Mouse (Mus musculus): Measurements from ENCODE around the gene Ier3. TPM values are rescaled to one million over a fixed set of nuclear protein-coding genes. Genes with fewer than 3 reads are reported as not detected.

Gene Ier3
- total RNA-seq (2018; cell fraction: chromatin; rRNA removed) = 100 to 1,000 TPM in 10 of 26 experiments, 10 to 100 TPM in 16; 31.1 to 248 (median 85.2) TPM
- 1,000 to 10,000 TPM in 1 of 26 experiments, 100 to 1,000 TPM in 17, 10 to 100 TPM in 8; 55.4 to 1,018 (median 242) TPM for total RNA-seq (2018; cell fraction: cytosol; rRNA removed)
- total RNA-seq (2018; cell fraction: nucleus; rRNA removed) = 100 to 1,000 TPM in 24 of 26 experiments, 10 to 100 TPM in 2; 54.3 to 647 (median 225) TPM
- polyA plus RNA-seq (2018) = 20.7 to 61.5 TPM (median 37.3 TPM) in 3 replicates

DNA sequence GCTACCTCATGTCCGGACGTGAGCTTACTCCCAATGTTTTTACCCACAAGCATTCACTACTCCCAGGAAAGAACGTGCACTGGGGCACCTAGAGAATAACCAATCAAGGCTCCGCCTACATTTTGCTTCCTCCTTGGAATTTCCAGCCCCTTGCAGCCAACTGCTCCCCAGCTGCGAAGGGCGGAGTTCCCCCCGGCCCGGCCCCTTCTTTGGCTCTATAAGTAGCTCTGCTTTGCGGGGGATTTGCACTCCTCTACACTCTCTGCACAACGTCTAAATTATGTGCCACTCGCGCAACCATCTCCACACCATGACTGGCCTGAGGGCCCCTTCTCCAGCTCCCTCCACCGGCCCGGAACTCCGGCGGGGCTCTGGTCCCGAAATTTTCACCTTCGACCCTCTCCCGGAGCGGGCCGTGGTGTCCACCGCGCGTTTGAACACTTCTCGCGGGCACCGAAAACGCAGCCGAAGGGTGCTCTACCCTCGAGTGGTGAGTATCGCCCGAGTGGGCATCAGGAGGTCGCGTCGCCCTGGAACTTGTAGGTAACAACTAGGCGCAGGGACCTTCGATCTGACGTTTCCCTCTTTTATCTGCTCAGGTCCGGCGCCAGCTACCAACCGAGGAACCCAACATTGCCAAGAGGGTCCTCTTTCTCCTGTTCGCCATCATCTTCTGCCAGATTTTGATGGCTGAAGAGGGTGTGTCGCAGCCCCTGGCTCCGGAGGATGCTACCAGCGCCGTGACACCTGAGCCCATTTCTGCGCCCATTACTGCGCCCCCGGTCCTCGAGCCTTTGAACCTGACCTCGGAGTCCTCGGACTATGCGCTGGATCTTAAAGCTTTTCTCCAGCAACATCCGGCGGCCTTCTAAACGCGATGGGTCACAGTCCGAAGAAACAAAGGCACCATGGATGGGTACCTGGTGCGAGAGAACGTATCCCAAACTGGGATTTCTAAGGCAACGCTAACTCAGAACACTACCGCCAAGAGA, at the start of gene Ier3:
Ier3 (plus strand) TSS at position 246 of the 992 bp plus-strand sequence.
- Histone ChIP-seq H3K36me3 (ENCODE audit: inconsistent target) (peaks cover 19% of the 10 kb centered on the region), H3K79me2 (ENCODE audit: inconsistent target) (peaks cover 13% of the 10 kb centered on the region), H3K4me3 (ENCODE audit: inconsistent target) (peak within 1 kb of the TSS; percentile 94), H3K27ac (peak within 1 kb of the TSS; percentile 84)
- under 1% methylated on average over 62 of the region's 62 CpGs for whole genome bisulfite sequencing (ENCODE audit: missing documents)

DNA sequence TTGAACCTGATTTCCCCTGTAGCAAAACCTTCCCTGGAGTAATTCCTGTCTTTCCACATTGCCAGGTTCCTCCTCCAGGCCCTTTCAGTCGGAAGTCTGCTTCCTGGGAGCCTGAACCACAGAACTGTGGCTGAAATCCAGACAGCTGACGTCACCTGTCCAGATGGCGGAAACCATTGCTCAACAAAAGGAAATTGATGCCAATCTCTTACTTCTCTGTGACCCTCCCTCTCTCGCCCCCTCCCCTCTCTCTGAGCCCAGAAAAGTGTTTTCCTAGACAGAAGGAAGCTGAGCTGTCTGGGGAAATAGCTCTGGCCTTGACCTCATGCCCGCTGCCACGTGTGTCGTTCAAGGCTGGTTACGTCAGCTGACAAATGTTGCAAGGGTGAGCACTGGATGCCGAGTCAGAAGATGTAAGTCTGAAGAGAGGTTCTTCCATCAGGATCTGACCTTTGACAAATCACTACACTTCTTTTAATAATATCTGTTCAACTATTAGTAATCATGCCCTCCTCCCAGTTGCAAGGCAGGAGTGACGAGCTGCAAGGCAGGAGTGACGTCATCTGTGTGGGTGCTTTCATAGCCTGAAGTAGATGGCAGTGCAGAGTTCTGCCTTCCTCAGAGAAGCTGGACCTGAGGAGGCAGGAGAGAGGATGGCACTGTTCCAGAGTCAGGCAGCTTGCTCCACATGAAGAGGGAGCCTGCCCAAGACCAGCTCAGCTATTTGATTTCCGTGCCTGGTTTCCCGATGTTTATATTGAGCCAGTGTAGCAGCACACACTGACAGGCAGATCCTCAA, 44.5 kb upstream of the Ier3 start:
- Histone ChIP-seq H3K27ac (peak overlapping the region; percentile 29), H3K4me3 (ENCODE audit: inconsistent target) (no peak overlapping the region), H3K79me2 (ENCODE audit: inconsistent target) (no peaks in the 10 kb centered on the region), H3K36me3 (ENCODE audit: inconsistent target) (no peaks in the 10 kb centered on the region)
- 7% methylated on average over 13 of the region's 13 CpGs for WGBS (ENCODE audit: missing documents)

DNA sequence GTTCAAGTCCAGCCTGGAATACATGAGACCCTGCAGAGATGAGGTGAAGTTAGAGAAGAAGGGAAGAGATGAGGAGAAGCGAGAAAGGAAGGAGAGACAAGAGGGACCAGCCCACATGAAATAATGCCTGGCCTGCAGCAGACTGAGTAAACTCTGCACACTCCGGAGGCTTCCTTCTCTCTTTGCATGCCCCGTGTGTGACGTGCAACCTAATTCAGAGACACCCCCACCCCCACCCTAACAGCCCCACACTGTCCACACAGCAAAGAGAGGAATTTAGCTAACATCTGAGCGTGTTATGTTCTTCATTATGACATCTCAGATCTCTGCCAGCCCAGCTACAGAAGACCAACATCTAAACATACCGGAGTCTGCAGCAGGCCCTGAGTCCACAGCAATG, 42.5 kb upstream of the Ier3 start:
- 48% methylated on average over 5 of the region's 6 CpGs for WGBS (ENCODE audit: missing documents)
- no peaks in the 10 kb centered on the region for H3K79me2 ChIP-seq (ENCODE audit: inconsistent target)
- no peak overlapping the region for H3K4me3 ChIP-seq (ENCODE audit: inconsistent target)
- no peaks in the 10 kb centered on the region for H3K36me3 ChIP-seq (ENCODE audit: inconsistent target)
- peak overlapping the region; percentile 74 for H3K27ac ChIP-seq

DNA sequence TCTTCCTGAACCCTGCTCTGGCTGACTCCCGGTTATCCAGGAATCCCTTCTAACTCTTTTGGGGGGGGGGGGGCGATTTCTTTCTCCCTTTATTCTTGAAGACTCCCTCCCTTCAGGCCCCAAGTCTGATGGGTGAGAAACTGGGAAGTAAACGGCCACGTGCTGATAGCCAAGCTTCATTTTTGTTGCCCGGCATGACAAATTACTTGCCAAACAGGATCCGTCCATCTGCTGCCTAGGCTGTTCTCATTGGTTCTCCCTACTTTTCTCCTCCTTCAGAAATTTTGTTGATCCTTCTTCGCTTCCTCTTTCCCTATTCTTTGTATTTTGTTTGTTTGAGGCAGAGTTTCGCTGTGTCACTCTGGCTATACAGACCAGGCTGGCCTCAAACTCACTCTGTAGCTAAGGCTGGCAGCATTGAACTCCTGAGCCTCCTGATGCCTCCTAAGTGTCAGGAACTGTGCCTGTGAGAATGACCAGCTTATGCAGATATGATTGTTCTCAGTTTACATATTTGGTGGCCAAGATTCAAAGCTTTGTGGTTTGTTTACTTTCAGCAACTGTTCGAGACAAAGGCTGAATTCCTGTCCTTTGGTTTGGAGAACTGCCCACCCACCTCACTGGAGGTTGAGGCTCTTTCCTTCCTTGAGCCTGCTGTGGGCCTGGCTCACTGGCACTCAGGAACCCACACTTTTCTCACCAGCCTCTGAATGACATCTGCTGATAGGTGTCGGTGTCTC, 41.8 kb upstream of the Ier3 start:
- Histone ChIP-seq H3K4me3 (ENCODE audit: inconsistent target) (no peak overlapping the region), H3K27ac (peak overlapping the region; percentile 74), H3K36me3 (ENCODE audit: inconsistent target) (no peaks in the 10 kb centered on the region), H3K79me2 (ENCODE audit: inconsistent target) (no peaks in the 10 kb centered on the region)
- 26% methylated on average over 10 of the region's 10 CpGs for WGBS (ENCODE audit: missing documents)

DNA sequence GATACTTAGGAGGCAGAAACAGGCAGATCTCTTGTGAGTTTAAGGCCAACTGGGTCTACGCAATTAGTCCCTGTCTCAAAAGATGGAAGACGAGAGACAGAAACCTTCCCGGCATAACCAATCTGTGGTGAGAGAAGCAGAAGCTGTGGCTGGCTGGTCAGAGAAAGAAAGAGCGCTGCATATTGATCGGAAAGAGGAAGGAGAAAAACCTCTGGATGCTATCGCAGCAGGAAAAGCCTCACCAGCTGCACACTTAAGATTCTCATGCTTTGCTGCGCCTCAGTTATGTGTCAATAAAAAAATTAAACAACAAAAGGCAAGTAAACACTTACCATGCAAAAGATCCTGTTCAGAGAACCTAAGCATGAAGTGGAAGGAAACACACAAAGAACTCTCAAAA, 41.1 kb upstream of the Ier3 start:
- Histone ChIP-seq H3K4me3 (ENCODE audit: inconsistent target) (no peak overlapping the region), H3K27ac (peak overlapping the region; percentile 74), H3K79me2 (ENCODE audit: inconsistent target) (no peaks in the 10 kb centered on the region), H3K36me3 (ENCODE audit: inconsistent target) (no peaks in the 10 kb centered on the region)
- 4% methylated on average over 7 of the region's 7 CpGs for WGBS (ENCODE audit: missing documents)

DNA sequence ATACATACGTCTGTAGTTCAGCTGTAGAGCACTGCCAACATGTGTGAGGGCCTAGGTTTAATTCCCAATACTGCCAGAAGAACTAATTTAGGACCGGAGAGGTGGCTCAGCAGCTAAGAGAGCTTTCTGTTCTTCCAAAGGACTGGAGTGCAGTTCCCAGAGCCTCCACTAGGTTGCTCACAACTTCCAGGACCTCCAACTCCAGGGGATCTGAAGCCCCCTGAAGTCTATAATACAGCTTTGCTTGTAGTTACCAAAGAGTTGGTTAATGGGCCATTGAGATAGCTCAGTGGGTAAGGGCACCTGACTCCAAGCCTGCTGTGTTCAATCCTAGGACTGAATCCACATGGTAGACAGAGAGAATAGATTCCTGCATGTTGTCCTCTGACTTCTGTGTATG, 39.1 kb upstream of the Ier3 start:
- 95% methylated on average over 2 of the region's 2 CpGs for WGBS (ENCODE audit: missing documents)
- H3K27ac ChIP-seq = no peak overlapping the region
- no peaks in the 10 kb centered on the region for H3K36me3 ChIP-seq (ENCODE audit: inconsistent target)

DNA sequence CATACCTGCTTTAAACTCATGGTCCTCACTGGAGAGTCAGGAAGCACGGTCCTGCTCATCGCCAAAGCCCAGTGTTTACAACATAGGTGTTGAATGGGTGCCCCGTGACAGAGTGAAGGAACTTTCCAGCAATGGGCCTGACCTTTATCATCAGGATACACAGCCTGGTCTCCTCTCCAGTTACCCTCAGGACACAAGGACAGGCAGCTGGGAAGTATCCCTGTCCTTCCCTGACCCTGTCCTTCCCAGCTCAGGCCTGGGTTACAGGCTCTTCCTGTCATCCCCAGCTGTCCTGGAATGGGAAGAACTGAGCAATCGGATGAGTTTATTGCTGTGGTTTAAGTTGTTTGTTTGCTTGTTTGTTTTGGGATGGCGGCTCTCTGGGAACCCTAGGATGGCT, 38.6 kb upstream of the Ier3 start:
- Histone ChIP-seq H3K4me3 (ENCODE audit: inconsistent target) (no peak overlapping the region), H3K36me3 (ENCODE audit: inconsistent target) (no peaks in the 10 kb centered on the region), H3K79me2 (ENCODE audit: inconsistent target) (no peaks in the 10 kb centered on the region), H3K27ac (no peak overlapping the region)
- 99% methylated on average over 4 of the region's 5 CpGs for WGBS (ENCODE audit: missing documents)

More for the DNA sequence above, 39.1 kb upstream of the Ier3 start:
- no peak overlapping the region for H3K4me3 ChIP-seq (ENCODE audit: inconsistent target)
- H3K79me2 ChIP-seq (ENCODE audit: inconsistent target) = no peaks in the 10 kb centered on the region

DNA sequence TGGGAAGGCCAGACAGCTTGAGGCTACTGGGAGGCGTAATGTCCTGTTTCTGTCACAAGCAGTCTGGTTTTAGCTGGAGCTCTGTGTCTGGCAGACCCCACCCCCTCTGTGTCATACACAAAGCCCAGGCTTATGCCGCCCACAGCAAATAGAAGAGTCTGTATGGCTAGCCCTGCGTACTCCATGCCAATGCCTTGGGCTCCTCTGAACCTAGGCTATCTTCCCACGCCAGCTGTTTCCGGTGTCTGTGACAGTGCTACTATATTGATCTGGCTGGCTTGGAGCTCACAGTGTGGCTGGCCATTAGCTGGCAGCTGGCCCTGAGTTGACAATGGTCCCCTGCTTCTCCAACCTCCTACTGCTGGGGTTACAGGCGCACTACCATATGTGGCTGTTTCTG, 37.5 kb upstream of the Ier3 start:
- H3K4me3 ChIP-seq (ENCODE audit: inconsistent target) = no peak overlapping the region
- 91% methylated on average over 6 of the region's 6 CpGs for WGBS (ENCODE audit: missing documents)
- H3K36me3 ChIP-seq (ENCODE audit: inconsistent target) = no peaks in the 10 kb centered on the region
- no peak overlapping the region for H3K27ac ChIP-seq
- H3K79me2 ChIP-seq (ENCODE audit: inconsistent target) = no peaks in the 10 kb centered on the region

DNA sequence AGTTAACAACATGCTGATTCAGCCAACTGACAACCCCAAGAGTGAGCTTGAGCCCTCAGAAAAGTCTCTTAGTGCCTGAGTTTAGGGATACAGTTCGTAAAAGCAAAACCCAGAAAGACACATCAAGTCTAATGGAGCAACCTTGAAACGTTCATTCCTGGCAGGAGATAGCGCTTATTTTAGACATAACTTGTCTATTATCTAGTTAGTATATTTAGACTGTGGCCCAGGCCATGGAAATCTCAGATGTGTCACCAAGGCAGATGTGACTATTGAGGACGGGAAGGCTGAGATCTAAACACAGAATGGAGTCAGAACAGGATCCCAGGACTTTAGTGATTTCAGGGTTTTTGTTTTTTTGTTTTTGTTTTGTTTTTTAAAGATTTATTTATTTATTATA, 36.3 kb upstream of the Ier3 start:
- Histone ChIP-seq H3K27ac (no peak overlapping the region), H3K36me3 (ENCODE audit: inconsistent target) (no peaks in the 10 kb centered on the region), H3K4me3 (ENCODE audit: inconsistent target) (no peak overlapping the region), H3K79me2 (ENCODE audit: inconsistent target) (no peaks in the 10 kb centered on the region)
- 80% methylated on average over 4 of the region's 4 CpGs for WGBS (ENCODE audit: missing documents)

DNA sequence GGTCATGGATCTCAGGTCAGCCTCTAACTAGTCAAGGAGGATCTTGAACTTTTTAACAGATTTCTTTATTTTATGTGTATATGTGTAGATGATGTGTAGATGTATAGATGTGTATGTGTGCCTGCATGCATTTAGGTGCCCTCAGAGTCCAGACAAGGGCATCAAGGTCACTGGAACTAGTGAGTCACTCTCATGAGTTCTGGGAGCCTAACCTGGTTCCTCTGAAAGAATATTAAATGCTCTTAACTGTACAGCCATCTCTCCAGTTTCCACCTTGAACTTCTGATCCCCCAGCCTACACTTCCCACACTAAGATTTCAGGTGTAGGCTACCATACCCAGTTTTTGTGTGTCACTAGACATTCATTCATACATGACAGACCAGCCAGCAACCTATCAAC, 34.0 kb upstream of the Ier3 start:
- H3K27ac ChIP-seq = no peak overlapping the region
- H3K36me3 ChIP-seq (ENCODE audit: inconsistent target) = no peaks in the 10 kb centered on the region
- H3K4me3 ChIP-seq (ENCODE audit: inconsistent target) = no peak overlapping the region
- no peaks in the 10 kb centered on the region for H3K79me2 ChIP-seq (ENCODE audit: inconsistent target)

DNA sequence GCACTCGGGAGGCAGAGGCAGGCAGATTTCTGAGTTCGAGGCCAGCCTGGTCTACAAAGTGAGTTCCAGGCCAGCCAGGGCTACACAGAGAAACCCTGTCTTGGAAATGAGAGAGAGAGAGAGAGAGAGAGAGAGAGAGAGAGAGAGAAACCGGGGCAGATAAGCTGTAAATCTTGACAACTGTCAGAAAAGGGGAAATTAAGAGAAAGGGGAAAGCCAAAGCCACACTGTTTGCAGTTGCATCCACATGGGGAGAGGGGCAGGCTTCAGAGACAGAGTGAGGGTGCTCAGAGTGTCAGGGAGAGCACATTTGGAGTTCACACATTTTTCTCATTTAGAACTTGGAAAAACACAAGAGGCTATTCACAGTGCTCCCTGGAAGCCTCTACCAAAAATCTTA, 33.5 kb upstream of the Ier3 start:
- H3K36me3 ChIP-seq (ENCODE audit: inconsistent target) = no peaks in the 10 kb centered on the region
- WGBS (ENCODE audit: missing documents) = 23% methylated on average over 3 of the region's 3 CpGs
- no peaks in the 10 kb centered on the region for H3K79me2 ChIP-seq (ENCODE audit: inconsistent target)

DNA sequence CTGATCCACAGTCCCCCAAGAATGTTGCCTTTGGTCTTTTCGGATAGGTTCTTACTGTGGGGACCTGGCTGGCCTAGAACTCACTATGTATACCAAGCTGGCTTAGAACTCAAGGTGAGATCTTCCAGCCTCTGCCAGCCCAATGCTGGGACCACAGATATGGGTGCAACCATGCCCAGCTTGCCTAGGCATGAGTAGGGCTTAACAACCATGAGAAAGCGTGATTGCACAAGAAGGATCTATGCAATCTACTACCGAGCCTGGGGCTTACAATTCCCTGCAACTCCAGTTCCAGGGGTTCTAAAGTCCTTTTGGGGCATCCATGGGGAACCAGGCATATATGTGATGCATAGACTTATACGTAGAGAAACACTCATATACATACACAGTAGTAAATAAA, 30.6 kb upstream of the Ier3 start:
- H3K79me2 ChIP-seq (ENCODE audit: inconsistent target) = no peaks in the 10 kb centered on the region
- no peak overlapping the region for H3K27ac ChIP-seq
- WGBS (ENCODE audit: missing documents) = 79% methylated on average over 4 of the region's 4 CpGs
- no peak overlapping the region for H3K4me3 ChIP-seq (ENCODE audit: inconsistent target)
- H3K36me3 ChIP-seq (ENCODE audit: inconsistent target) = no peaks in the 10 kb centered on the region

More for the DNA sequence above, 33.5 kb upstream of the Ier3 start:
- Histone ChIP-seq H3K27ac (no peak overlapping the region), H3K4me3 (ENCODE audit: inconsistent target) (no peak overlapping the region)

DNA sequence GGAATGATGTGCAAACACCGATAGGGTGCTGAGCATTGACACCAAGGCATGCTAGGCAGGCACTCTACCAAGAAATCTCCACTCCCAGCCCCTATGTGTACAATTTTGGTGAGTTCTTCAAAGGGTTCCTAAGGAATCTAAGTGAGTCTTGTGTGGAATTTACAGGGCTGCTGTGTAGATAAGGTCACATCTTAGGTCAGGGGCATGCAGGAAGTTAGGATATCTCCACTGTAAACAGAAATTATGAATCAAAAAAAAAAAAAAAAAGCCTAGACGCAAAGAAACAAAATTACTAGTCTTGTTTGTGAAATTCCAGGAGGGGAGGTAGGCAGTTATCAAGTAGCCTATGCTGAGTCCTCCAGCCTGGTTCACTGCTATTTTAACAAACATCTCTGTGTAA, 28.6 kb upstream of the Ier3 start:
- Histone ChIP-seq H3K27ac (no peak overlapping the region), H3K79me2 (ENCODE audit: inconsistent target) (no peaks in the 10 kb centered on the region), H3K4me3 (ENCODE audit: inconsistent target) (no peak overlapping the region), H3K36me3 (ENCODE audit: inconsistent target) (no peaks in the 10 kb centered on the region)
- 91% methylated on average over 2 of the region's 2 CpGs for WGBS (ENCODE audit: missing documents)

DNA sequence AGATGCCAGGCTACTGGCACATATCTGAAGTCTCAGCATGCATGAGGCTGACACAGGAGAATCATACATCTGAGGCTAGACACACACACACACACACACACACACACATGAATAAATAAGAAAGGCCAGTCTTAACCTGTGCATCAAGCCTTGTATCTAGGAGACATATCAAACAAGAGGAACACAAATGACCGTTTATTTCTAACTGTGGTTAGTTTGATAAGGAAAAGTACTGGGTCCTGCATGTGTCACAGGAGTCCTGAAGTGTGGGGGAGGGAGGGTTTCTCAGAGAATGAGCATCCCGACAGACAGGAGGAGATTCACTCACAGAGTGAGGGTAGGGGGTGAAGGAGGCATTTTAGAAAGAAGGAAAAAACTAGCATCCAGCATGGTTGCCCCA, 26.4 kb upstream of the Ier3 start:
- WGBS (ENCODE audit: missing documents) = 60% methylated on average over 2 of the region's 2 CpGs
- no peaks in the 10 kb centered on the region for H3K36me3 ChIP-seq (ENCODE audit: inconsistent target)
- no peaks in the 10 kb centered on the region for H3K79me2 ChIP-seq (ENCODE audit: inconsistent target)
- H3K4me3 ChIP-seq (ENCODE audit: inconsistent target) = no peak overlapping the region
- H3K27ac ChIP-seq = no peak overlapping the region

Data from macrophage (primary cell).